In genomic region chr11:120279335-120279734, GRCm38 (mm10) we compare ENCODE assay signal across 12 mouse cellular contexts. TPM values are rescaled to one million over a fixed set of nuclear protein-coding genes. Genes with fewer than 3 reads are reported as not detected.
DNase-seq lines count a peak whose midpoint lies in the region; ATAC-seq and TF ChIP-seq lines count a peak whose summit lies in the region.
"Had no signal": no experiment of that assay in that cellular context is flagged by ENCODE, and none has a peak within 500 bp of the region (broad histone marks: within the 10 kb centered on the region; RNA-seq: fewer than 3 reads in every experiment).

No protein-coding gene starts in this region.

- 81% methylated on average over 11 of the region's 11 CpGs for WGBS in kidney, postnatal 0 days
- WGBS in kidney, embryonic 15.5 days: 82% methylated on average over 11 of the region's 11 CpGs
- 82% methylated on average over 11 of the region's 11 CpGs for WGBS in embryonic facial prominence, embryonic 13.5 days
- whole genome bisulfite sequencing in hindbrain, embryonic 11.5 days: 93% methylated on average over 11 of the region's 11 CpGs
- WGBS in thymus, adult 2 months: 94% methylated on average over 11 of the region's 11 CpGs

- peaks cover 51% of the 10 kb centered on the region; the same call in 1 of the 2 replicates for H3K36me3 ChIP-seq in kidney, postnatal 0 days (ENCODE audit: insufficient read depth, low read length)
- H3K36me3 ChIP-seq in kidney, embryonic 15.5 days: peaks cover 95% of the 10 kb centered on the region
- peaks cover 98% of the 10 kb centered on the region for H3K36me3 ChIP-seq in embryonic facial prominence, embryonic 13.5 days
- H3K36me3 ChIP-seq in hindbrain, embryonic 11.5 days (ENCODE audit: control insufficient read depth, insufficient read depth, low read length): peaks cover 28% of the 10 kb centered on the region
- H3K36me3 ChIP-seq in thymus, adult 2 months (ENCODE audit: control insufficient read depth, insufficient read depth, low read length): no peaks in the 10 kb centered on the region
- H3K36me3 ChIP-seq: G1E had no signal

- ATAC-seq in kidney, postnatal 0 days (replicated peaks; ENCODE audit: low FRiP score, low read depth): no peak
- no peak for ATAC-seq in kidney, embryonic 15.5 days (replicated peaks; ENCODE audit: low FRiP score)
- no peak for ATAC-seq in embryonic facial prominence, embryonic 13.5 days (ENCODE audit: insufficient number of reproducible peaks, insufficient read depth, low FRiP score, low TSS enrichment, low read depth)
- no peak for ATAC-seq in hindbrain, embryonic 11.5 days (ENCODE audit: low FRiP score)
- ATAC-seq: inflammation-experienced regulatory T-cells, adult 6 months had no signal

- no peak for TF ChIP-seq CTCF in kidney, postnatal 0 days (IDR thresholded peaks at IDR 0.05; ENCODE audit: low read depth)
- no peak for TF ChIP-seq CTCF in thymus, adult 2 months (IDR thresholded peaks at IDR 0.05; ENCODE audit: borderline replicate concordance, control insufficient read depth, extremely low read depth, insufficient read depth, low read length, poor library complexity)

- no peak overlapping the region for H3K4me3 ChIP-seq in kidney, postnatal 0 days (replicated peaks; ENCODE audit: low read depth, low read length)
- H3K4me3 ChIP-seq in kidney, embryonic 15.5 days (replicated peaks): no peak overlapping the region
- no peak overlapping the region for H3K4me3 ChIP-seq in embryonic facial prominence, embryonic 13.5 days
- H3K4me3 ChIP-seq in hindbrain, embryonic 11.5 days (ENCODE audit: low read depth, low read length): no peak overlapping the region
- no peak overlapping the region for H3K4me3 ChIP-seq in thymus, adult 2 months (ENCODE audit: control insufficient read depth, insufficient read depth, low read length)

- H3K27me3 ChIP-seq in kidney, postnatal 0 days (ENCODE audit: insufficient read depth, low read length): no peaks in the 10 kb centered on the region
- H3K27me3 ChIP-seq in kidney, embryonic 15.5 days: no peaks in the 10 kb centered on the region
- H3K27me3 ChIP-seq in embryonic facial prominence, embryonic 13.5 days: no peaks in the 10 kb centered on the region
- no peaks in the 10 kb centered on the region for H3K27me3 ChIP-seq in hindbrain, embryonic 11.5 days (ENCODE audit: control insufficient read depth, insufficient read depth, low read length)
- no peaks in the 10 kb centered on the region for H3K27me3 ChIP-seq in thymus, adult 2 months (ENCODE audit: control insufficient read depth, insufficient read depth, low read length)

- no peak for TF ChIP-seq POLR2A in thymus, adult 2 months (IDR thresholded peaks at IDR 0.05; ENCODE audit: control insufficient read depth, extremely low read depth, insufficient read depth, low read length, poor library complexity)

- DNase-seq in kidney, postnatal 0 days (ENCODE audit: low spot score): no peak
- no peak for DNase-seq in hindbrain, embryonic 11.5 days (ENCODE audit: low spot score)
- DNase-seq in lung, postnatal 10 days: peak; percentile 77
- DNase-seq in embryo, embryonic 10.5 days (ENCODE audit: low spot score): no peak
- no peak for DNase-seq in thymus, adult 2 months
- DNase-seq in frontal cortex, postnatal 25 days (ENCODE audit: low spot score in 2 of 2): no peak
- DNase-seq: thymus, postnatal 25 days had no signal

- H3K4me2 ChIP-seq in kidney, postnatal 0 days (ENCODE audit: low read length): no peak overlapping the region
- no peak overlapping the region for H3K4me2 ChIP-seq in kidney, embryonic 15.5 days
- H3K4me2 ChIP-seq in embryonic facial prominence, embryonic 13.5 days: no peak overlapping the region
- H3K4me2 ChIP-seq in hindbrain, embryonic 11.5 days (replicated peaks; ENCODE audit: low read depth, low read length): no peak overlapping the region

- H3K9me3 ChIP-seq in kidney, postnatal 0 days (replicated peaks; ENCODE audit: low read length): no peaks in the 10 kb centered on the region
- H3K9me3 ChIP-seq in kidney, embryonic 15.5 days (replicated peaks): no peaks in the 10 kb centered on the region
- H3K9me3 ChIP-seq in embryonic facial prominence, embryonic 13.5 days: no peaks in the 10 kb centered on the region
- H3K9me3 ChIP-seq in hindbrain, embryonic 11.5 days (ENCODE audit: control insufficient read depth, low read length): no peaks in the 10 kb centered on the region
- H3K9me3 ChIP-seq: G1E had no signal

- 0 out of 2 replicates have a peak overlapping the region, but pooled peaks have one; percentile 4 for H3K9ac ChIP-seq in kidney, postnatal 0 days (ENCODE audit: low read depth, low read length)
- no peak overlapping the region for H3K9ac ChIP-seq in kidney, embryonic 15.5 days
- H3K9ac ChIP-seq in embryonic facial prominence, embryonic 13.5 days: no peak overlapping the region
- H3K9ac ChIP-seq in hindbrain, embryonic 11.5 days (ENCODE audit: low read depth, low read length): no peak overlapping the region
- H3K9ac ChIP-seq: liver, embryonic 14.5 days had no signal

- H3K4me1 ChIP-seq in kidney, postnatal 0 days (replicated peaks; ENCODE audit: insufficient read depth, low read length): peaks cover 10% of the 10 kb centered on the region
- peaks cover 41% of the 10 kb centered on the region for H3K4me1 ChIP-seq in kidney, embryonic 15.5 days
- peaks cover 16% of the 10 kb centered on the region for H3K4me1 ChIP-seq in embryonic facial prominence, embryonic 13.5 days
- peaks cover 11% of the 10 kb centered on the region for H3K4me1 ChIP-seq in hindbrain, embryonic 11.5 days (replicated peaks; ENCODE audit: control insufficient read depth, insufficient read depth, low read length)
- no peaks in the 10 kb centered on the region for H3K4me1 ChIP-seq in thymus, adult 2 months (replicated peaks; ENCODE audit: control insufficient read depth, insufficient read depth, low read length)

- no peak overlapping the region for H3K27ac ChIP-seq in kidney, postnatal 0 days
- no peak overlapping the region for H3K27ac ChIP-seq in kidney, embryonic 15.5 days
- H3K27ac ChIP-seq in embryonic facial prominence, embryonic 13.5 days: 0 out of 2 replicates have a peak overlapping the region, but pooled peaks have one; percentile 13
- H3K27ac ChIP-seq in hindbrain, embryonic 11.5 days (ENCODE audit: low read depth, low read length): peak overlapping the region; percentile 73; the same call in 1 of the 2 replicates
- H3K27ac ChIP-seq in thymus, adult 2 months (ENCODE audit: control insufficient read depth, insufficient read depth, low read length): no peak overlapping the region
- H3K27ac ChIP-seq: liver, embryonic 14.5 days had no signal

RNA-seq across cellular contexts. Expression of gene Bahcc1, which starts 46.6 kb away (rescaled TPM):
- polyA plus RNA-seq in kidney, postnatal 0 days (2015; fragmentation: Nextera tagmentation; extraction: Ambion mirVana): 8.2 and 8.6 TPM in 2 replicates
- polyA plus RNA-seq in kidney, embryonic 15.5 days (2015; fragmentation: Nextera tagmentation; extraction: Ambion mirVana): 11.8 and 14.1 TPM in 2 replicates
- polyA plus RNA-seq in embryonic facial prominence, embryonic 13.5 days (2015; fragmentation: Nextera tagmentation; extraction: Ambion mirVana): 13.1 and 13.9 TPM in 2 replicates
- 18.1 and 23.1 TPM in 2 replicates for polyA plus RNA-seq in hindbrain, embryonic 11.5 days (2014; fragmentation: Nextera tagmentation; extraction: Ambion mirVana)
- 11.0 and 15.1 TPM in 2 replicates for polyA plus RNA-seq in thymus, adult 2 months (2012; rRNA removed)
- polyA plus RNA-seq: inflammation-experienced regulatory T-cells, adult 6 months had no signal

Comparison
In these comparisons a context has a peak if more than half of its experiments do, and no peak if none do; other contexts are left out.
1. H3K27ac ChIP-seq: peak in embryonic facial prominence, embryonic 13.5 days (single experiment) and hindbrain, embryonic 11.5 days (single experiment); none in kidney, postnatal 0 days (single experiment), kidney, embryonic 15.5 days (single experiment) and thymus, adult 2 months (single experiment).